Mouse (Mus musculus) stomach, postnatal 0 days (tissue): ENCODE data around the gene 2300002M23Rik.

Source experiments
- CTCF ChIP-seq: IDR thresholded peaks from 2 replicates; pipeline ENCODE4 v1.5.1; 2016; ENCODE audit warnings: antibody characterized with exemption, low read depth, mild to moderate bottlenecking, moderate library complexity
- EP300 ChIP-seq: optimal IDR thresholded peaks from 2 replicates; pipeline ENCODE3; 2016; ENCODE audit warnings: antibody characterized with exemption

GRCm38 (mm10) chr17:35537421-35537820 is 29.8 kb upstream of the 2300002M23Rik start:
- TF ChIP-seq CTCF (no peak), EP300 (no peak)
